Mouse (Mus musculus): ENCODE data around the gene Gdap1l1. TPM values are rescaled to one million over a fixed set of nuclear protein-coding genes. Genes with fewer than 3 reads are reported as not detected.
A peak's percentile ranks its signal among the peaks of the same experiment; 100 is the strongest.

Gene Gdap1l1
- total RNA-seq, 2 experiments from 2014 or later, result not detected

DNA sequence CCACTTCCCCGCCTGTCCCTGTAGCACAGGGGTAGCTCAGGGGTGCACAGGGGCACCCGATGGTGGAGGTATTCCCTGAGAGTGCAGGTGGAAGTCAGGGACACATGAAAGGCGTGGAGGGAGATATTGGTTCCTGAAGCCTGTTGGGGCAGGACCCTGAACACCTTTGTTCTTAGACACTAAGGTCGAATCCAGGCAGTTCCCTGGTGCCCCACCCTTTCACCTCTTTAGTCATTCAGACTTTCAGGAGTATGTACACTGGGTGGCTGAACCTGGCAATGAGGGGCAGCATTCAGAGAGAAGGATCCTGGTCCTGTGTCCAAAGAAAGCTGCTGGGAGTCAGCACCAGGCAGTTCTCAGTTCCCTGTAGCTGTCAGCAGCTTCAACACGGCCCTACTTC lies 24.1 kb downstream of the Gdap1l1 start:
- intact Hi-C loops (cut with DNase I), result no loop called here
- no peak for DNase-seq (ENCODE audit: low spot score)

DNA sequence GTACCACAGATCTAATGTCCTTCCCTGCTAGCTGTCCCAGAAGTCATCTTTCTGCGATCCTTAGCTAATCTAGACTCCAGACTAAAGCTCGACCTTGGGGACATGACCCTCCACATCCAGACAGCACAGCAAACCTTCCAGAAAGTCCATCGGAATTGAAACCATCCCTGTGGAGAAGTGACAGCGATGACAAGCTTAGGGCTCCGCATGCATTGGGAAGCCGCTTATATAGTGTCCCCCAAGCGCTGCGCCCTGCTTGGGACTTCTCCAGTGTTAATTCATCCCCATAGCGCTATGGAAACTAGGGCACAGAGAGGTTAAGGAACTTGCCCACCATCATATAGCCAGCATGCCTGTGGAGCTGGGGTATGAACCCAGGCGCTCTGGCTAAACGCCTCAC lies 24.5 kb downstream of the Gdap1l1 start:
- intact Hi-C loops (cut with DNase I), result no loop called here
- no peak for DNase-seq (ENCODE audit: low spot score)

DNA sequence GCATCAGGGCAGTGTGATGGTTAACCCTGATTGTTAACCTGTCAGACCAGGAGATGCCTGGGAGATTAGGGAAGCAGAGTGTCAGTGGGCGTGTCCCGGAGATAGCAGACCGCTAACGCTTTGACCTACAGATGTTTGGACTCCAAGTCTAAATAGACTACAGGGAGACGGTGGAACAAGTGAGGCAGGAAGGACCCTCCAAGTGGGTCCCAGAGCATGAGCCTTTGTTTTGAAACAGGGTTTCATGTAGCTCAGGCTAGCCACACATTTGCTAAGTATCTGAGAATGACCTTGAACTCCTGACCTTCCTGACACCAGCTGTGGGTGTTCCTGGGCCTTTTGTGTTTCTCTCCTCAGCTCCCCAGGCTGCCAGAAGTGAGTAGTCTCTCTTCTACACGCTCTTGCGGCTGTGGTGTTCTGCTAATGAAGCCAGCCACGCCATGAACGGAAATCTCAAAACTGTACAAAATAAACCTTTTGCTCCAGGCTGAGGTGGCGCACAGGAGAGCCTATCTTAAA lies 25.0 kb downstream of the Gdap1l1 start:
- DNase-seq (ENCODE audit: low spot score), result no peak
- intact Hi-C loops (cut with DNase I), result no loop called here

- intact Hi-C loops (cut with DNase I), result no loop called here
- DNase-seq (ENCODE audit: low spot score), result no peak
Observed at GRCm38 (mm10) chr2:163463998-163464397, 25.7 kb downstream of the Gdap1l1 start.

DNA sequence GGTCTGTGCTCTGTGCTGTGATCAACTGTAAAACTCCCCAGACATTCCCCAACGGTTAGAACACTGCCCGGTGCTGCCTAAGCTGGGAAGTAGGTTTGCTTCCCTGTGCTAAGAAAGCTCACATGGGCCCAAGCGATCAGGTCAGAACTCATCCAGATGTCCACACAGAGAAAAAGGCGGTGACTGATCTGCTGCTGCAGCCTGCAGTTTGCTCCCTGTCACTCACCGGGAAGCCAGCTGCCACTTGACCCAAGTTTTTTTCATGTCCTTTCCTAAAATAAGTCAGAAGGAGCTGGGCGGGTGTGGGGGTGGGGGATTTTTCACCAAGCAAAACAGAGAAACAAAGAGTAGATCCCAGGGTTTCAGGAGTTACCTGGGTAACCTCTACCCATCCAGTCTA lies 26.3 kb downstream of the Gdap1l1 start:
- intact Hi-C loops (cut with DNase I), result no loop called here
- DNase-seq (ENCODE audit: low spot score), result no peak

- no peak for DNase-seq (ENCODE audit: low spot score)
- intact Hi-C loops (cut with DNase I), result no loop called here
Observed at GRCm38 (mm10) chr2:163466771-163467170, 28.5 kb downstream of the Gdap1l1 start.

- DNase-seq (ENCODE audit: low spot score), result no peak
- intact Hi-C loops (cut with DNase I), result no loop called here
Observed at GRCm38 (mm10) chr2:163467585-163467984, 29.3 kb downstream of the Gdap1l1 start.

DNA sequence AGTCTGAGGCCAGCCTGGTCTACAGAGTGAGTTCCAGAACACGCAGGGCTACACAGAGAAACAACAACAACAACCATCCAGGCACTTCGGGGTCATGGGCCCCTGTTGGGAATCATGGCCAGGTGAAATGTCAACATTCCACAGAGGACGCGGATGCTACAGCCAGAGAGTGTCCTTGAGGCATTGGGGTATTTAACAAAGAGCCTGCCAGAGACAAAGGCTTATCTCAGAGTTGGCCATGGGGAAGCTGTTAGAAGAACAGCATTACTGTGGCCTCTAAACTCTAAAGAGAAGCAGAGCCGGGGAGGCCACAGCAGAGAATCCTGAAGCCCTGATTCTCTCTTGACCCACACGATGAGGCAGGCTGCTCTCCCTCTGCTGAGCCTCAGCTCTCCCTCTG lies 30.6 kb downstream of the Gdap1l1 start:
- intact Hi-C loops (cut with DNase I), result no loop called here
- no peak for DNase-seq (ENCODE audit: low spot score)

DNA sequence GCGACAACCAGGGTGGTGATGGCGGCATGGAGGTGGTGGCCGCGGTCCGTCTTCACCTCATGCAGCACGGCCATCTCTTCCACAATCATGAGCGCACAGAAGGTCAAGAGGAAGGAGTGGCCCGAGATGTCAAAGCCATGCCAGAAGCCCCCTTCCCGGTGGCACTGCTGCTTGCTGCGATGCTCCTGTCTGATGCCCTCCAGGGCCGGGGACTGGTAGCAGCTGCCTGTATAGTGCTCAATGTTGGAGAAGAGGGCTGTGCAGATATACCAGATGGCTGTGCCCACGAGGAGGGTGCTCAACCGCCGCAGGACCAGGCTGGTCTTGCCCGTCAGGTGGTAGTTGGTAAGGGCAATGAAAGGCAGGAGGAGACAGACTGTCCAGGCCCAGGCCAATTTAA lies 31.4 kb downstream of the Gdap1l1 start:
- no peak for DNase-seq (ENCODE audit: low spot score)
- intact Hi-C loops (cut with DNase I), result no loop called here

GRCm38 (mm10) chr2:163471136-163471535 lies 32.9 kb downstream of the Gdap1l1 start:
- intact Hi-C loops (cut with DNase I), result no loop called here
- peak; percentile 36 for DNase-seq (ENCODE audit: low spot score)

DNA sequence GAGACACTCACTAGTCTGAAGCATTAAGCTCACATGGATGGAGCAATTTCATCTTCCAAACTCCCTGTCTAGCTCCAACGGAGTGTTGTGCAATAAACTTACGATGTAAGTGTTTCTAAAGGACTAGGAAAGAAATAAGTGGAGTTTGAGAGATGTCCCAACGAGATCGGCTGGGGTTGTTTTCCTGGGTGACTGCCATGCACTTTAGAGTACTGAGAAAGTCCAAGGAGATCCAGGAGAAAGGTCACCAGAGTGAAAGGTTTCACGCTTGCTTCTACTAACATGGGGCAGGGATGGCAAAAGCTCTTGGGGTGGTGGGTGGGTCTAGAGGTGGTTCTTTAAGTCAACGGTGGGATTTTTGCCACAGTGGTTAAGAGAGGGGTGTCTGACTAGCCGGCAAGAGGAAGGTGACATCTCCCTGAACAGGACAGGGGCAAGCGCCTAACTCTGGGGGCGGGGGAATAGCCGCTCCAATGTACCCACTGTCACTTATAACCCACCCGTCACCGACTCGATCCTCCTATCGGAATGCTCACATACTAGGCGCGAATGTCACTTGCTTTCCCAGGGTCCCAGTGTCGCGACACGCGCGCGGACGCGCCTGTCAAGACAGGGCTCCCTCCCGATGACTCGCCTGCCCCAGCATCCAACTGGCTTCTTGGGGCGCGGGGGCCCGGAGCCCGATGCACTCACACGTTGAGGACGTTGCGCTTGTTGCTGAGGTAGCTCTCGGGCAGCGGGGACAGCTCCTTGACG lies 33.6 kb downstream of the Gdap1l1 start:
- DNase-seq (ENCODE audit: low spot score), result no peak

GRCm38 (mm10) chr2:163472466-163472851 lies 34.2 kb downstream of the Gdap1l1 start, which contains the start of gene Fitm2:
TSS of gene Fitm2 (minus strand) at chr2:163472629.
- DNase-seq (ENCODE audit: low spot score), result peak; percentile 84
- intact Hi-C loops (cut with DNase I), result loop anchor here (2.0 kb wide), 1 partner anchor 54 kb away; no protein-coding TSS in a partner anchor

More for the DNA sequence above, 33.6 kb downstream of the Gdap1l1 start:
- intact Hi-C loops (cut with DNase I), result loop anchor here (2.0 kb wide), 1 partner anchor 53 kb away; no protein-coding TSS in a partner anchor

GRCm38 (mm10) chr2:163480191-163480825 lies 42.0 kb downstream of the Gdap1l1 start:
- intact Hi-C loops (cut with DNase I), result no loop called here
- DNase-seq (ENCODE audit: low spot score), result no peak

DNA sequence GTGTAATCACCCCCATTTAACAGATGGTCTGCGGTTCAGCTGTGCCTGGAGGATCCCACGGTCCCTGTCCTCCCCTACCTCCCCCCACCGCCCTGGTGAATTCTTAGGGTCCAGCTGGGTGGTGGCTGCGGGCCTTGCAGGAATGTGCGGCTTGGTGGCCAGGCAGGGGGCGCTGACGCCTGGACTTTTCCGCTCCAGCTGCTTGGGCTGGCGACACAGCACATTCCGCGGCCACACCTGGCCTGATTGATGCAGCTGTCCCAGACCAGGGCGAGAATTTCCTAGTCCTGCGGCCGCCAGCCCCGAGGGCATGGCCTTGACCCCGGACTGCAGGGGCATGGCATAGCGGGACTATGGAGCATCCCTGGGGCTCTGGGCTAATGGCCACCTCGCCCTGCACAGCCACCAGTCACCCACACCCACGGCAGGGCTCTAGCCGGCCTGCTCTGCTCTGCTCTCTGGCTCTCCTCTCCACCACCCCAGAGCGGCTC lies 43.3 kb downstream of the Gdap1l1 start:
- intact Hi-C loops (cut with DNase I), result no loop called here

DNA sequence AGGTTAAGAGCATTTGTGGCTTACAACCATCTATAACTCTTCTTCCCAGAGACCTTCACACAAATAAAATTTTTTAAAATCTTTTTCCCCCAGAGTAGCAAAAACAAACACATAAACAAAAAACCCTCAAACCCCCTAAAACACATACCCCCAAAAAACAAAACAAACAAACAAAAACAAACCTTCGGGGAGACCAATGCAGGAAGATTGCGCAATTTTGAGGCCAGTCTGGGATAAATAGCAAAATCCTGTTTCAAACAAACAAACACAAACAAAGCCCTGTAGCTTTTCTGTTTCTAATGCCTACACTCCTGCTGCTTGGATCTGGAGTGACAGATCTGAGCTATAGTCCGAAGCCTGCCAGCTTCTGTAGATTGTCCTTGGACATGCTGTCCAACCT lies 49.1 kb downstream of the Gdap1l1 start:
- intact Hi-C loops (cut with DNase I), result no loop called here
- no peak for DNase-seq (ENCODE audit: low spot score)

More for the DNA sequence above, 43.3 kb downstream of the Gdap1l1 start:
- no peak for DNase-seq (ENCODE audit: low spot score)

- intact Hi-C loops (cut with DNase I), result no loop called here
- no peak for DNase-seq (ENCODE audit: low spot score)
Observed at GRCm38 (mm10) chr2:163489725-163490291, 51.5 kb downstream of the Gdap1l1 start.

DNA sequence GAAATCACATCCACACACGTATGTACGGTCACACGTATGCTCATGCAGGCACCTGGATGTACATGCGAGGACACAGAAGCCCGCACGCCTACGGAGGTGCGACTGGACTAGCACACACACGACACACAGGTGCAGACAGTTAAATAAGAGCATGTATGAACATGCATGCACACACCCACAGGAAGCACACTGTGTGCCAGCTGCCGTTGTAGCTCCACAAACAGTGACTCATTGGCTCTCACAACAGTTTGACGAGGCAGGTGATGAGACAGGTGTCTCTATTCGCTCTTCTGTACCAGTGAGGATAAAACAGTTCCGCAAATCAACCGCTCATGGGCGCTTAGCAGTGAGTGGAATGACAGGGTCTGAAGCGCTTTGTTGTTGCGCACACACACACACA lies 52.4 kb downstream of the Gdap1l1 start:
- no peak for DNase-seq (ENCODE audit: low spot score)
- intact Hi-C loops (cut with DNase I), result no loop called here

- DNase-seq (ENCODE audit: low spot score), result no peak
- intact Hi-C loops (cut with DNase I), result no loop called here
Observed at GRCm38 (mm10) chr2:163491351-163491750, 53.1 kb downstream of the Gdap1l1 start.

- intact Hi-C loops (cut with DNase I), result no loop called here
- DNase-seq (ENCODE audit: low spot score), result no peak
Observed at GRCm38 (mm10) chr2:163492018-163492417, 53.7 kb downstream of the Gdap1l1 start, which contains the start of gene R3hdml. TSS of gene R3hdml (plus strand) at chr2:163492318.

GRCm38 (mm10) chr2:163493031-163493430 lies 54.8 kb downstream of the Gdap1l1 start:
- intact Hi-C loops (cut with DNase I), result no loop called here
- DNase-seq (ENCODE audit: low spot score), result no peak

- intact Hi-C loops (cut with DNase I), result no loop called here
- DNase-seq (ENCODE audit: low spot score), result no peak
Observed at GRCm38 (mm10) chr2:163493976-163494375, 55.7 kb downstream of the Gdap1l1 start.
